Mouse (Mus musculus) bone marrow, adult 2 months (tissue): ENCODE measurements around the gene Sobp.

Experiments used
- CTCF ChIP-seq: fragments of 200-500 bp; IDR thresholded peaks from 2 replicates; pipeline ENCODE4 v1.5.1; 2011; ENCODE audit warnings: low read length, control low read depth; ENCODE audit not compliant: control insufficient read depth, insufficient read depth
- POLR2A ChIP-seq: fragments of 200-500 bp; IDR thresholded peaks from 2 replicates; pipeline ENCODE4 v1.6.1; 2011; ENCODE audit warnings: low read depth, mild to moderate bottlenecking, control low read depth, low read length, borderline replicate concordance; ENCODE audit not compliant: control insufficient read depth

DNA sequence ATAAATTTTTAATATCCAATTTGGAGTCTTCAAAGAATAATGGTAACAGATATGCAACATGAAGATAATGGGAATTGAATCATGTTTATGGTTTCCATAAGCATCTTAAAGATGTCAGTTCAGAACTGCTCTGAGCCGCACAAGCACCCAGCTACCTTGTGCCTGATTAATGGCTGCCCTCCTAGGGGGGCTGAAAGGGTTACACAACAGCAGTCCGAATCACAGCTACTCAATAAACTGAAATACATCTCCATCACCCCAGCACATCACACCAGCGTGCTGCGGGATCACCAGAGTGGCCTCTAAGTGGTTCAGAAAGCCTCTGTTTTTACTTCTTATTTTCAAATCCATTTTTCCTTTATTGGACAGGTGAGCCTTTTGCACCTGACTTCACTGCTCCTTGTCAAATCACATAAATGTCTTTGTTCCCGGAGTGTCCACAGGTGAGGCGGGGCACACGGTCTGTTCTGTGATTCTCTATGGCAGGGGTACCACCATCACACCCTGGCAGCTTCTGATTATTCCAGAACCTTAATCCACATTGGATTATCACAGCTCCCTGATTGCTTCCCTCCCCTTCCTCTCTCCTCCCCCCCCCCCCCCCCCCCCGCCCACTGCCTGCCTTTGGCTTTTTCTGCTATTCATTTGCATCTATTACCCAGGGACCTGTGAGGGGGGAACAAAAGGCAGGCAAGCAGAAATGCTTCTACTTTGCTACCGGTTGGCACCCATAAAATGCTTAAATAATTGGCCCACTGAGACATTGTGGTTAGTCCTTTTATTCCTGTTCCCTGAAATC lies 90.8 kb downstream of the Sobp start:
- TF ChIP-seq CTCF (no peak), POLR2A (no peak)
